Mouse (Mus musculus): ENCODE data around the gene Bpifb5.
"Not testable (repeated sequence)": the region's sequence is repeated elsewhere in the genome, so short reads cannot be mapped to it uniquely, and the experiment has no call there.

Bpifb5 gene

DNA sequence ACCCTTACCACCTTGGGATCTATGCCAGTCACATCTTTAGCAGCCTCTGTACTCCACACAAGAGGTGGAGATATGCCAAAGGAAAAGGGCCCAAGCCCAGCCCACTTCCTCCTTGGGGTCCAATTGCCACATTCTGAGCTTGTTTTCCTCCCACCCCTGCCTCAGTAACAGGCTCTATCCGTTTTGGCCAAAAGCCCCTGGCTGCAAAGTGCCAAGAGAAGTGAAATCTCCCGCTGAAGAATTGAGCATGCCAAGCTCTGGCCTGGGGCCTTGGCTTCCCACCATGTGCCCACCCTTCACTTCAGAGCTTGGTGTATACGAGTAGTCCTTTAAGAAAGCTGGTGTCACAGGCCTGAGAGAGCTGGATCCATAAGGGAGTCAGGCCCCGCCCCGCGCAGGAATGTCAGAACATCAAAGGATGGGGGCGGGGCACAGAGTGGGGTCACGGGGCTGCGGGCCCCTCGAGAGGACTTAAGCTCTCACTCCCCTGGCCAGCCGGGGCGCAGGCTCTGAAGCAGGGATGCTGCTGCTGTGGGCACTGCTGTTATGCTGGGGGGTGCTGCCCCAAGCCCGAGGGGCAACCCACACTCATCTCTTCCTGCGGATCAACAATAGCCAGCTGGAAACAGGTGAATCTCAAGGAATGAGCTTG lies at the start of gene Bpifb5:
Bpifb5 (plus strand) TSS at position 478 of the 652 bp plus-strand sequence.
- no peak for DNase-seq

DNA sequence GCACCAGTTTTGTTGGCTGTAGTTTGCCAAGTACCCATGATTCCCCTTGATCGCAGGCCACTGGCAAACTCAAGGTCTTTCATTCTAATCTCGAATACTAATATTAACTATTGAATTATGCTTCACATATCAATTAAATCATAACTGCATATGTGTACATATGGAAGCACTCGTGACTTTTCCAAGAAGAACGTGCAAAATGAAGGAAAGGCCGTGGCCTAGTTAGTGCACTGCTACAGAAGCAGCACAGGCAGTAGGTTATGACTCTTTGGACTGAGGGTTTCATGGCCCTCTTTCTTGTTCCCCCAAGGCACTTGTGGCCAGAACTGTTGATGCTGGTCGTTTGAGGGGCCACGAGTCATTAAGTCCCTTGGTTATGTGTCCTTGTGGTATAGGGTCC lies 41.6 kb upstream of the Bpifb5 start:
- DNase-seq: not testable (repeated sequence)

DNA sequence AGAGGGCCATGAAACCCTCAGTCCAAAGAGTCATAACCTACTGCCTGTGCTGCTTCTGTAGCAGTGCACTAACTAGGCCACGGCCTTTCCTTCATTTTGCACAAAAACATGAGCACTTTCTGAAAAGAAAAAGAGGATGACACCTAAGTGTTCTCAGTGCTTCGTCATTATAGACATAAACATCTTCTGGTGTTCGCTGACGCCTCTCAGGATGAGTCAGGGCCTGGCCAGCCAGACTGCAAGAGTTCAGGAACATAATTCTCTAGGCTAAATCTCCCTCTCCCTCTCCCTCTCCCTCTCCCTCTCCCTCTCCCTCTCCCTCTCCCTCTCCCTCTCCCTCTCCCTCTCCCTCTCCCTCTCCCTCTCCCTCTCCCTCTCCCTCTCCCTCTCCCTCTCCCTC lies 40.5 kb upstream of the Bpifb5 start:
- DNase-seq: not testable (repeated sequence)

DNA sequence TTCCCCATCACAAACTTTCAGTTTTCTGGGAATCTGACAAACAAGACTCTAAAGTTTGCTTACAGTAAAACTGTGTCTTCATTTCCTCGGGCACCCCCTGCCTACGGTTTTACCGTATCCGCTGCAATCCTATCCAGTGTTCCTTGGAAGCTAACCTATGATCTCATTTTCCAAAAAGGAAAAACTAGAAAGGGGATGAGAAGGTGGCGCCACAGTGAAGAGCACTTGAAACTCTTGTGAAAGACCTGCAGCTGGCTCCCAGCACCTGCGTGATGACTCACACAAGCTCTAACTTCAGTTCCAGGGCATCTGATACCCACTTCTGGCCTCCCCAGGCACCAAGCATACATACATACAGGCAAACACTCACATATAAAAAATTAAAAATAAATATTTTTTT lies 38.2 kb upstream of the Bpifb5 start:
- no peak for DNase-seq

DNA sequence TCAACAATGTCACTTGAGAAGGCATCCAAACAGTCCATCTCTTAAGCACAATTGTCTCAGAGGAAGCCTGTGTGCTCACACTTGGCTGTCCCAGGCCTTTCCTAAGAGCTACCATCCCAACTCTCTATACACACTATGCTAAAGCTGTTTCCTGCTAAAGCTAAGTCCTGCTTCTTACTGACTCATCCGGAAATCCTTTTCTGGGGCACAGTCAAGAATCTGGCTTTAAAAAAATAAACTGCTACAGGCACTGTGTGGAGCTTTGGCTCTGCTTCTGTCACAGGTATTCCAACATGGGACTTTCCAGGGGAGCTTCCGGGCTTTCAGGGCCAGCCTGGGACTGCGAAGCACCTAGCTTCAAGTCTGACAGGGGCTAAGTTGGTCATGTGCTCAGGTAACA lies 37.8 kb upstream of the Bpifb5 start:
- no peak for DNase-seq

DNA sequence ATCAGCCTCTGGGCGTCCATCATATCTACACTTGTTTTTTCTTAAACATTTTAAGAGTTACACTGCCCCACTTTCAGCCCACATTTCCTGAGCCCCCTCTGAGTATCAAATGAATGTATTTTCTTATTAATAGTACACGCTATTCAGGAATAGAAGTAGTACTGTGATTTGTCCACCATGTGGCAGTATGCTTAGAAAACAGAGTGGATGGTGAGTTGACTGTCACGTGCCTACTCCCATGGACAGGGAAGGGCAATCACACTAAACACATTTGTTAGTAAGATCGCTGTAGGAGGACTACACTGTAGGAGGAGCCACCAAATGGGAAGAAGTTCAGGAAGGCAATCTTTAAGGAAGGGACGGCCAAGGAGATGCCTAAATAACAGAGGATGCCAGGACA lies 36.1 kb upstream of the Bpifb5 start:
- no peak for DNase-seq

DNA sequence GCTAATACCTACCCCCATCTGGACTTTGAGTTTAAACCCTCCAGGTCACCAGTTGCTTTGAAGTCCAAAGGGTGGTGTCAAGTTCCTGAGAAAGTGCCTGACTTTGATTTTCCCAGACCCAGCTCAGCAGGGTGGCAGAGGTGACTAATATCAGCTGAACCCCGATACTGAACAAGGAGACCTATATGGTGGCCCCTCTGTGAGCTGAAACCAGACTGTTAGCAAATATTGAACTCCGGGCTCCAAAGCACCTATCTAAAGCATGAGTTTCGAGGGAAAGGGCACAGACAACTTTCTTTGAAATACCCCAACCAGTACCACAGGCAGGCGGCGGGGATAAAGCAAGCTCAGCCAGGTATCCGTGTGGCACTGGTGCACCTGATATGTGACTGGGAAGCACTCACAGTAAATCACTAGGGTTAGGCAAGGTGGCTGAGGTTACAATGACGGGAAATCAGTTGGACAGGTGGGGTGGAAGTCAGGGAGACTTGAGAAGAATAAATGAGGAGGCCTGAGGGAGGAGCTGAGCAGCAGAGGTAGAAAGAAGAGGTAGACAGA lies 33.6 kb upstream of the Bpifb5 start:
- no peak for DNase-seq

DNA sequence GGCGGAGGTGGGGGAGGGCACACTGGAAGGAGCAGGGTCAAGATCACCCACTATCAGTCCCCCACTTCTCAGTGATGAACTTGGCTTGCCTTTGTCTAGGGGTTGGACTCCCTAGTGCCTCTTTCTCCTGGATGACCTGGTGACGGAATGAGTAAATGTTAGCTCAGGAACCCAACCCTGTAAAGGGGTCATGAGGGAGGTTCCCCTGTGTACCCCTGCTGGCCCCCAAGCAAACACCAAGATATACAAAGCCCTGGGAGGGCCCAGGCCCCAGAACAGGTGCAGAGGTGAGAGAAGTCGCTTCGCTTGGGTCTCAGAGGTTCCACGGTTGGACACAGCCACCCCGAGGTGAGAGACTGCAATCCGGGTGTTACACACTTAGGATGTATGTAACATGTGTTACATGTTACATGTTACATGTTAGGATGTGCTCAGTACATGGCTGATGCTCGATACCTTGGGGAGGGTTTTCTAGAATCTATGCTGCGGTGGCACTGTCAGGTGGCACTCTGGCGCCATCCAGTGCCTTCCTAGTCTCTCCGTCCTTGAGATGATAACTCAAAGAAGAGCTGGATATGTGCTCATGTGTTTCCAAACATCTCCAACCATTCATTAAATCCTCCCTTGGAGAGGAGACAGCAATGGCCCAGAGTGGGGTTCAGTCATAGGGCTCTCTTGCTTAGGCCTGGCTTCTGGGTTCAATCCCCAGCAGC lies 32.8 kb upstream of the Bpifb5 start, which contains the start of gene Bpifb1:
Bpifb1 (plus strand) TSS at position 273 of the 713 bp plus-strand sequence.
- DNase-seq: no peak

DNA sequence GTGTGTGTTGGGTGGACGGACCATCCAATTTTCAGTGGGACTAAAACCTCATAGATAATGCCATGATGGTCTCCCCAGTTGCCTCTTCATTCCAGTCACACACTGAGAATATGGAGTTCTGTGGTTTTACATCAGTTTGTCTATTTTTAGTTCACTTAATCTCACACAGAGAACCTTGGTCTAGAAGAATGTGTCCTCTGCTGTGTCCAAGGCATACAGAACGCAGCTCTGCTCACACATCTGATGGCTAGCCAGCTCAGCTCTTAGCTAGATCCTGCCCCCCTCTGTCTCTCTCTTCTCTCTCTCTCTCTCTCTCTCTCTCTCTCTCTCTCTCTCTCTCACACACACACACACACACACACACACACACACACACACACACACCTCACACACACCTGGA lies 31.4 kb upstream of the Bpifb5 start:
- DNase-seq: no peak

DNA sequence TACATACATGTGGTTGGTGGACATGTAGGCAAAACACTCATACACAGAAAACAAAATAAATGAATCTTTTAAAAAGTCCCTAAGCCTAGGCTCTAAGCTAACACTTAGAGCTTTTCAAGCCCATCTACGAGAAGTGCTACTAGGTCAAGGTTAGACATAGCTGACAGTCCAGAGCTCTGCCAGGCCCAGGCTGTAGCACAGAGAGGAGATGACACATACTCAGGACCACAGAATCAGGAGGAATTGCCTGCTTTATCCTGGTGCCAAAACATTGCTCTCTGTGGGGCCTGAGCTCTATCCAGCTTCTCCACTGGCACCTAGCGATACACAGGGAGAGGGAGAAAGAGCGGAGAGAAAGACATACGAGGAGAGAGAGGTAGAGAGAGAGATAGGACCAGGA lies 30.5 kb upstream of the Bpifb5 start:
- DNase-seq: no peak

DNA sequence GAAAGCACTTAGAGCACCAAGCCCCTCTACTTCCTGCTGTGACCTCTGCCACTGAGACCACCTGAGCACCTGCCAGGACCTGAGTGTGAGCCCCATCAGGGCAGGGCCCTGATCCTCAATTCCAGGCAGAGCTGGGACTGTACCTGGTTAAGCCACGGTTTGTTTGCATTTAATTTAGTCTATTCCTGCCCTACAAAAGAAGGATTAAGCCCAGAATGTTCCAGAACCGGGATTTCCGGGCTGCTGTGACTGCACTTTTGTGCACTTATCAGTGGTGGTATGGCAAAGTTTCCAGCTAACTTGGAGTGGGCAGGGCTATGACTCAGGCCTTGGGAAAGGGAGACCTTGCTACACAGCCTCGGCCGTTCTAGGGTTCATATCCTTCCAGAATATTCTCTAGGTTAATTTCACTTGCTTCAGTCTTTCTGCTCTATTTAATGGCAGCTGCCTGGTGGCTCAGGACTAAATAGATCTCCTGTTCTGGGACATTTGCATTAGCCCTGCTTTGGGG lies 29.5 kb upstream of the Bpifb5 start:
- no peak for DNase-seq

DNA sequence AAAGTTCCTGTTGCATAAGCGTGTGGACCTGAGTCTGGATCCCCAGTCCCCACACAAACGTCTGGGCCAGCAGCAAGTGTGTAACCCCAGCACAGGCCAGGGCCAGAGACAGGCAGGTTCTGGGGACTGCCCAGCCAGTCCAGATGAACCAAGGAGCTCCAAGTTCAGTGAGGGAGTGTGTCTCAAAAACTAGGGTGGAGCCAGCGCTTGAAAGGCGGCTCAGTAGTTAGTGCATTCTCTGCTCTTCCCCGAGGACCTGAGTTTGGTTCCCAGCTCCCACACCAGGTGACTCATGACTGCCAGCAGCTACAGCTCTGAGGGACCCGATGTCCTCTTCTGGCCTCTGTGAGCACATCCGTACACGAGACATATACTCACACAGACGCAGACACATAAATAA lies 26.5 kb upstream of the Bpifb5 start:
- DNase-seq: no peak

DNA sequence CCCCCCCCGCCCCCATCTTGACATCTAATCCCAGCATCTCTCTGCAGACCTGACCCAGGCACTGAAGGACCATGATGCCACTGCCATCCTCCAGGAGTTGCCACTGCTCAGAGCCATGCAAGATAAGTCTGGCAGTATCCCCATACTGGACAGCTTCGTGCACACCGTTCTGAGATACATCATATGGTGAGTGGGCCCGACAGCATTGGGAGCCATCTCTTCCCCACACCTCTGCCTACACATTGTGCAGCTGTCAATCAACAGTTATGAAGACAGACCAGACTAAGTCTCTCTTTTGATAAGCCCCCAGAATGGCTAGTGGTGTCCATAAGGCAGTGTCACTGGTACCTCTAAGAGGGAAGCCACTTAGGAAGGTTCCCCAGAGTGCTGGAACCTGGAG lies 18.9 kb upstream of the Bpifb5 start:
- DNase-seq: no peak

DNA sequence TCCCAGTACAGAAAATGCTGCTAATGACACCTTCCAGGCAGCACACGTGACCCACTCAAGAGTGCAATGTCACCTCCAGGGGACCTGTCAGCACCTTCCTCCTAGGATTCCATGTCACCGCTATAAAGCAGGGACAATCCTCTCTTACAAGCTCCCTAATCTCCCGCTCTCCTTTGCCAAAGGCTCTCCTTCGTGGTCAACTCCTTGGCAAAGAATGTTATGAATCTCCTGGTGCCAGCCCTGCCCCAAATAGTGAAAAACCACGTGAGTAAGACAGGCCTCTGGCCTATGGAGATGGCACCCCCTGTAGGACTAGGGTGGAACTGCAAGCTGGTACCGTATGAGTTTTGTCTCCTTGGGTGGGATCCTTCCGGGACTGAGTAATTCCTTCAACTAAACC lies 16.6 kb upstream of the Bpifb5 start:
- DNase-seq: no peak

DNA sequence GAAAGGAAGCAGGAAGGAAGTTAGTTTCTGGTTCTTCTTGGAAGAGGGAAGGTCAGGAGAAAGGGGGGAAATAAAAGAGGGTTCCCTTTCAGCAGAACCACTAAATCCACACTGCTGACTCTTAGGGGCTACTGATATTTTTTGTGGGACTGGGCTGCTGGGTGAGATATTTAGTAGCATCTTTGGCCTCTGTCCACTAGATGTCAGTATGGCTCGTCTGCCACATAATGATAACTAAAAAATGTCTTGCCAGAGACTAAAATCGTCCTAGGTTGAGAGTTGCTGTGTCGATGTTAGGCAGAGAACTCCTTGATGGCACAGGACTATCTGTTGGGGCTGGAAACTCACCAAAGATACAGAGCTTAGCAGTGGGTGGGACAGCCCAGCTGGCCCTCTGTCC lies 14.4 kb upstream of the Bpifb5 start:
- no peak for DNase-seq

DNA sequence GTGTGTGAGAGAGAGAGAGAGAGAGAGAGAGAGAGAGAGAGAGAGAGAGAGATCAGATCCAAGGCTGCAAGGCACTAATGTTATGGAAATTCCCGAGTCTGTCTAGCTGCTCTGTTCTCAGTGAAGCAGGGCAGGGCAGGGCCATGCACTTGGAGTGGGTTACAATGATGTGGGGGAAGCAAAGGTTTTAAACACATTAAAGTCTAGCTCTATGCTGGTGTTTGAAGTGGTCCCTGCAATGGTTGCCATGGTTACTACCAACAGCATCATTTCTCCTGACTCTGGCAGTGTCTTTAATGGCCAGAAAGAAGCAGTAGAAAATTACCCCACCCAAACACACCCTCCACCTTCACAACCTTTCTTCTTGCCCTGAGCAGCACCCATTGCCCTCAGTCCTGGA lies 12.4 kb upstream of the Bpifb5 start:
- no peak for DNase-seq

DNA sequence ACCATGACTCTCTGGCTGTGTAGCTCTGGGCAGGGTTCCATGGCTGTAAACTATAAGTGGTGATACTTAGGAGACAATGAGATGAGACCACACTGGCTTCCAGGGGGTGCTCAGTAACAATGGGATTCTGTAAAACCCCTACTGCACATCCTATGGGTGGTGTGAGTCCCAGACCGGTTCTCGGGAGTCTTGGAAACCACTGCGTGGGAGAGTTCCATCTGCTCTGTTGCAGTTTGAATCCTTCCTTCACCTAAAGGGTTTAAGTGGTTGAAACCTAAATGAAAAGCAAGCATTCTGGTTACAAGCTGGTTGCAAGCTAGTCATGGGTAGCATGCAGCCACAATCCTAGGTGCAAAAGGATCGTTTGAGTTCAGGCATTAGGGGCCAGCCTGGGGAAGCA lies 11.7 kb upstream of the Bpifb5 start:
- no peak for DNase-seq

DNA sequence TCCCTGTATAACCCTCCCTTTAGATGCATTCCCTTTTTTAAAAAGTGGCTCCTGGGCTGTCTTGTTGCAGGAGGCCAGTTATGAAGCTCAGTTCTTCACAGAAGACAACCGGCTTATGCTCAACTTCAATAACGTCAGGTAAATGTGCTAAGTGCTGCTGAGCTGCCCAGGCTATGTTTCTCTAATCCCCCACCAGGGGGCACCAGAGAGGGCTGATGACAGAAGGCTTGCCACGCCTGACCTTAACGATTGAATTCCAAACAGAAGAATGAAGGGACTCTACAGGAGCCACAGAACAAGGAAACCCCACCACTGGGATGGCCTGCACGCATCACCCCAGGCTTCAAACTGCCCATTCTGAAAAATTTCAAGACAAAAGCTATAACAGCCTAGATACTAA lies 8.4 kb upstream of the Bpifb5 start:
- DNase-seq: peak; percentile 10 to 11

DNA sequence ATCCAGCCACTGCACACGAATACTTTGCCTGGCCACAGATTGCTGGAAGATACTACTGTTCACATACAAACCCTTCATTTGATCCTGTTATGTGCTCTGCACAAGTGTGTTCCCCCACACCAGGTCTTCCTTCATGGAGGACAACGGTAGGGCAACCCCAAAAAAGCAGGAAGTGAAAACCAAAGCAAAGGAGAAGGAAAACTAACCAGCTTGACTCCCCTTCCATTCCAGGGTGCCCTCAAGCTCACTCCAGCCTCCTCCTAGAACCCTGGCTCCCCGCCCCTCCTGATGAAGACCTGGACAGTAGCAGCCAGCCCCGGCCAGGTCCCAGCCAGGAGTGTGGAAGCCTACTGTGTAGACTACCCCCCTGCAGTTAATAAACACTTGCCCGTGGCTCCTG lies 3.6 kb upstream of the Bpifb5 start:
- DNase-seq: no peak

DNA sequence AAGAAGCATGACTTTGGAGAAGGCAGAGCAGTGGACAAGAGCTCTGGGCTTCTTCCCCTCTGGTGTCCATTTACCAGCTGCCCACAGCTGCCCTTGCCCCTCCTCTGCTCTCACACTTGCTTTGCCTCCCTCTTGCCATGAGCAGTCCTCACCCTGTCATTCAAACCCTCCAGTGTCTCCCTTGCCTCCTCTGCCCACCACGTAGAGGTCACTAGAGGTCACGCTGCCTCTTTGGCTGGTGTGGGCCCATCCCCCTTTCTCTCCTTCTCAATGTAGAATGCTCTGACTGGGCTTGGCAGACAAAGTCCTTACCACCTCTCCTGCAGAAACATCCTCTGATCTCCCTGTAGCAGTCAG lies 353 bp downstream of the Bpifb5 start:
- DNase-seq: no peak

DNA sequence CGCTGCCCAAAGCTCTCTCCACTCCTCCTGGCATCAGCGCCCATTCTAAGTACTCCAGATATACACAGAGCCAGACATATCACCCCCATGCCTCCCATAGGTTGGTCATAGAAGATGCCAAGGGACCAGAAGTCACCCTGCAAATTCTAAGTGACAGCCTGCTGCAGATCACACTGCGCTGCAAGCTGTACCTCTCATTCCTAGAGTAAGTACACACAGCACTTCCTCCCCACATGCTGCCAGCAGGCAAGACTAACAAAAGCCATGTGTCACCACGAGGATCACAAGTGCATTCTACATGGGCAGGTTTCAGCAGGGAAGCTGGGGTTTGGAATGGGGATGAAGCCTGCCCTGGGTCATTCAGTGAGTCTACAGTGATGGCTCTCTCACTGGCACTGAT lies 3.4 kb downstream of the Bpifb5 start:
- no peak for DNase-seq

DNA sequence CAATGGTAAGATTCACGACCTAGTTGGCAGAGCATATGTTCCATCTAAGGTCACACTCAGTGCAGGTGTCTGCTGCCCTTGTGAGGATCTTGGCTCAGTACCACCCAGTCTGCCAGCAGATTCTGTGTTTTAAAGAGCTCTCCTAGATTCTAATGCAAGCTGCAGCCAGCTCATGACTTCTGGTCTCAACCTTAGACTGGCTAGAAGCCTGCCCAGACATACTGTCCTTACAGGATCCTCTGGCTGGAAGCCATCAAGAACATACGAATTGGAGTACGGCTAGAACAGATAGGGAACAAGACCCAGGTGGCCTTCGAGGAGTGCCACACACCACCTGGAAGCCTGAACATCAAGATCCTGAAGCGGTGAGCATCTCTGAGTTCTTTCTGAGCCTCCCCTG lies 4.3 kb downstream of the Bpifb5 start:
- no peak for DNase-seq

DNA sequence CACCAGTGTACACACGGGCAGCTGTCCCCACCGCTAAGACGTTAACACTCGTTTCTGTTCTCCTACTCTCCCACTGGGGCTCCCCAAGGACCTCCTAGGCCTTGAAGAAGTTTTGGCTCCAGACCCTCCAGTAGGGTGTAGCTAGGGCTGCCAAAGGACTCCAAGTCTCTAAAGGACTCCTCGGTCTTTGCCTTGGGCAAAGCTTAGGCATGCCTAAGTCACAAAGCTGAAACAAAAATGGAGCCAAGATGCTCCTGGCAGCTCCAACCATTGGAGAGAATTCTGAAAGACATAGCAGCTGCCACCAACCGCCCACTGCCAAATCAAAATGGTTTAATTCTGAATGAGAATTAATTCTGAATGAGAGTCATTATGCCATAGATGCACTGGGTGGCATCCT lies 9.9 kb downstream of the Bpifb5 start:
- DNase-seq: no peak

DNA sequence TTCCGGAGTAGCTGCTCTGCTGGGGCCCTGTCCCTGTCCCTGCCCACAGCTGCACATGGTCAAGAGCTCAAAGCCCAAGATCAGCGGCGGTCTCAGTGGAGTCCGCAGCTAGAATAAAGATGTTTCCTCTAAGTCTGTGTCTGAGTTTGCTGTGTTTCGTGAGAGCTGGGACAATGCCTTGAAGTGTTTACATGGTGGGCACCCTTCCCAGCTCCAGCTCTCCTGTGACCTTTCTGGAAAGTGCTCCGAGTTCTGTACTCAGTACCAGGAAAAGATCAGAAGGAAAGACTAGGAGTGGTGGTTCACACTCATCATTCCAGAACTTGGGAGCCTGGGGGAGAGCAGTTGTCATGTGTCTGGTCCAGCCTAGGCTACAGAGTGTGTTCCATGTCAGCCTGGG lies 17.2 kb downstream of the Bpifb5 start:
- no peak for DNase-seq

Data from thymus, adult 18-20 months (tissue).